Mouse (Mus musculus) brain, embryonic 14.5 days (tissue): ENCODE results near the gene Syne1.

Source experiments
- CTCF ChIP-seq: fragments of 200-500 bp; IDR thresholded peaks from 2 replicates; pipeline ENCODE4 v1.5.1; 2012; ENCODE audit warnings: inconsistent platforms, mild to moderate bottlenecking, moderate library complexity, borderline replicate concordance; ENCODE audit not compliant: insufficient read depth, insufficient read length; ENCODE audit errors: extremely low read depth
- POLR2A ChIP-seq: fragments of 200-500 bp; IDR thresholded peaks from 2 replicates; pipeline ENCODE4 v1.6.1; 2012; ENCODE audit warnings: mild to moderate bottlenecking, inconsistent platforms, borderline replicate concordance; ENCODE audit not compliant: poor library complexity, insufficient read depth, insufficient read length, severe bottlenecking; ENCODE audit errors: extremely low read depth

- no peak for TF ChIP-seq CTCF
- no peak for TF ChIP-seq POLR2A
Observed at GRCm38 (mm10) chr10:4971586-4971985, 579.7 kb downstream of the Syne1 start.
